Mouse (Mus musculus) hindbrain, embryonic 14.5 days (tissue): Measurements from ENCODE around the gene 4933425L06Rik. TPM values are rescaled to one million over a fixed set of nuclear protein-coding genes. Genes with fewer than 3 reads are reported as not detected.
A peak's percentile ranks its signal among the peaks of the same experiment; 100 is the strongest.

Experiments used
- ATAC-seq: fragments of 200-750 bp; cut with Nextera tagmentation; 2 replicates; pipeline ENCODE4 v1.8.0; 2017; ENCODE audit warnings: moderate number of reproducible peaks, mild to moderate bottlenecking, moderate TSS enrichment, moderate library complexity; ENCODE audit not compliant: low FRiP score
- DNase-seq: peaks from one replicate; pipeline ENCODE4 v3.0.0-alpha.2; 2015; ENCODE audit warnings: low spot score
- H3K27ac ChIP-seq: fragments of 300-500 bp; sonication (generic); 2 replicates; pipeline ENCODE4 v1.5.1; 2014; ENCODE audit warnings: mild to moderate bottlenecking, moderate library complexity
- H3K27me3 ChIP-seq: fragments of 300-500 bp; sonication (generic); 2 replicates; pipeline ENCODE4 v1.6.1; 2014; ENCODE audit warnings: mild to moderate bottlenecking, low read length, mixed read lengths; ENCODE audit not compliant: control insufficient read depth, insufficient read depth
- H3K36me3 ChIP-seq: fragments of 300-500 bp; sonication (generic); replicated peaks from 2 replicates; pipeline ENCODE4 v1.6.1; 2014; ENCODE audit not compliant: control insufficient read depth, insufficient read depth
- H3K4me1 ChIP-seq: fragments of 300-500 bp; sonication (generic); replicated peaks from 2 replicates; pipeline ENCODE4 v1.6.1; 2014; ENCODE audit warnings: antibody characterized with exemption, low read length, mixed read lengths; ENCODE audit not compliant: control insufficient read depth, insufficient read depth
- H3K4me2 ChIP-seq: fragments of 300-500 bp; sonication (generic); replicated peaks from 2 replicates; pipeline ENCODE4 v1.6.1; 2014; ENCODE audit warnings: mild to moderate bottlenecking, moderate library complexity
- H3K4me3 ChIP-seq: fragments of 300-500 bp; sonication (generic); replicated peaks from 2 replicates; pipeline ENCODE4 v1.5.1; 2014; ENCODE audit warnings: mild to moderate bottlenecking, low read length
- H3K9ac ChIP-seq: fragments of 300-500 bp; sonication (generic); 2 replicates; pipeline ENCODE4 v1.6.1; 2014
- H3K9me3 ChIP-seq: fragments of 300-500 bp; sonication (generic); 2 replicates; pipeline ENCODE4 v1.6.1; 2016; ENCODE audit warnings: low read length; ENCODE audit not compliant: control insufficient read depth
- WGBS: fragments of 180-500 bp; shearing (Covaris S2); extraction: QIAGEN DNeasy Blood & Tissue Kit; methylation state at CpG from one replicate; pipeline ENCODE4 v1.1.7; 2014; 5-methylcytosine and 5-hydroxymethylcytosine counted together
- polyA plus RNA-seq: library from polyadenylated mRNA; unstranded; fragments of >200 nt; fragmentation: Nextera tagmentation; extraction: Ambion mirVana; gene quantifications from 2 replicates; pipeline ENCODE4 v1.2.1, GENCODE M21; 2014

4933425L06Rik gene
- polyA plus RNA-seq, 1 experiment from 2014 or later = not detected

DNA sequence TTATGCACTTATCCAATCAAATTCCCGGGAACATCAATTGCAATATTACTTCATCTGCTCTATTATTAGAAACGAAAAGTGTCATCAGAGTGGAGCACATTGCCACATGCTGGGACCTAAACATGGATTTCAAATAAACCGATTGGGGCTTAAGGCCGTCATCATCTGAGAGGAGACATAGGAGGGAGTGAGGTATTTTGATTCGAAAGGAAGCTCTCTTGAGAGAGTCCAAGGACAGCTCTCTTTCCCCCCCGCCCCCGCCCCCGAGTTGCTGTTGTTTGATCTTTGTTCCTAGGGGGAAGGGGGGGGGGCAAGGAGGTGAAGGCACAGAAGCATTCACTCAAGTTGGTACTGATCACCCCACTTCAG, 27.0 kb upstream of the 4933425L06Rik start:
- Histone ChIP-seq H3K27me3 (peaks cover 6% of the 10 kb centered on the region; the same call in 1 of the 2 replicates), H3K4me1 (peaks cover 19% of the 10 kb centered on the region), H3K4me3 (peak overlapping the region; percentile 70), H3K9me3 (no peaks in the 10 kb centered on the region), H3K27ac (peak overlapping the region; percentile 78), H3K36me3 (no peaks in the 10 kb centered on the region), H3K4me2 (peak overlapping the region; percentile 83), H3K9ac (peak overlapping the region; percentile 63)
- WGBS = under 1% methylated on average over 8 of the region's 8 CpGs
- DNase-seq = no peak
- ATAC-seq = peak; percentile 15

DNA sequence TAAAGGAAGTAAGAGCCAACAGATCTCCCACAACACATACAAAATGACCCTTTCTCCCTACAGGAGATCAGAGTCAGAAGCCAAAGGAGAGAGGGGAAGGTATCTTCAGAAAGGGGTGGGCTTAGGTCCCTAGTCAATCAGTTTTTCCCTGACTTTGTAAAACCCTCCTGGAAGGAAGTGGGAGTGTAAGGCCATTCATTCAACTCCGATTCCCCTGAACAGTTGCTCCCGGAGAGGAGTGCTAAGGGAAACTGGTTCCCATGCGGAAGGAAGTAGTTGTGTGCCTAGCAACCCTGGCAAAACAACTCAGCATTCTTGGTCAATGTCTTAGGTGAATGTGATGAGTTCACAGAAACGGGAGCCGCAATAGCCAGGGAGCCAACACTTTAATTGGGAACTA, 26.5 kb upstream of the 4933425L06Rik start:
- Histone ChIP-seq H3K36me3 (no peaks in the 10 kb centered on the region), H3K27ac (peak overlapping the region; percentile 78), H3K4me1 (peaks cover 19% of the 10 kb centered on the region), H3K4me3 (peak overlapping the region; percentile 70), H3K27me3 (peaks cover 6% of the 10 kb centered on the region; the same call in 1 of the 2 replicates), H3K9me3 (no peaks in the 10 kb centered on the region), H3K9ac (peak overlapping the region; percentile 63), H3K4me2 (peak overlapping the region; percentile 83)
- ATAC-seq = no peak
- DNase-seq = peak; percentile 40
- WGBS = 14% methylated on average over 5 of the region's 5 CpGs

GRCm38 (mm10) chr13:105066119-105066518, 15.8 kb upstream of the 4933425L06Rik start:
- no peak for DNase-seq

GRCm38 (mm10) chr13:105066890-105067845, 14.8 kb upstream of the 4933425L06Rik start:
- Histone ChIP-seq H3K9ac (no peak overlapping the region), H3K4me2 (no peak overlapping the region), H3K9me3 (no peaks in the 10 kb centered on the region), H3K27me3 (no peaks in the 10 kb centered on the region), H3K27ac (no peak overlapping the region), H3K4me3 (no peak overlapping the region), H3K36me3 (no peaks in the 10 kb centered on the region), H3K4me1 (no peaks in the 10 kb centered on the region)
- DNase-seq = no peak
- 73% methylated on average over 7 of the region's 7 CpGs for WGBS
- no peak for ATAC-seq

More at GRCm38 (mm10) chr13:105066119-105066518, 15.8 kb upstream of the 4933425L06Rik start:
- no peaks in the 10 kb centered on the region for H3K9me3 ChIP-seq
- H3K27me3 ChIP-seq = no peaks in the 10 kb centered on the region
- no peak overlapping the region for H3K27ac ChIP-seq
- H3K36me3 ChIP-seq = no peaks in the 10 kb centered on the region
- no peak overlapping the region for H3K9ac ChIP-seq
- no peaks in the 10 kb centered on the region for H3K4me1 ChIP-seq
- no peak overlapping the region for H3K4me2 ChIP-seq
- H3K4me3 ChIP-seq = no peak overlapping the region
- no peak for ATAC-seq

DNA sequence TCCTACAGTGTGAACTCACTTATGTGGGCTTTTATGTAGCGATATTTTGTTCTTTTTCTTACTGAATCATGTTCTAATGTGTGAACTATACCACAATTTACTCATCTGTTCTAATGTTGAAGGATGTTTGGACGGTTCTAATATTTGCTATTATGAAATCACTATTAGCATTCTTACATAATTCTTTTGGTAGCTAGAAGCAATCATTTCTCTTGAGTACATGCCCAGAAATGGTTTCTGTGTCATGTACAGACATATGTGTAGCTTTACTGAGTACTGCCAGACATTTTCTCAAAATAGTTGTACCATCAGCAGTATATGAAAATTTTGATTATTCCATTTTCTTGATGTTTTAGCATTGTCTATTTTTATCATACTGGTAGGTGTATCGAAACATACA, 7.4 kb downstream of the 4933425L06Rik start:
- H3K27ac ChIP-seq = no peak overlapping the region
- H3K9me3 ChIP-seq = no peaks in the 10 kb centered on the region
- H3K4me1 ChIP-seq = no peaks in the 10 kb centered on the region
- ATAC-seq (no peak), DNase-seq (no peak)
- no peak overlapping the region for H3K9ac ChIP-seq
- no peak overlapping the region for H3K4me2 ChIP-seq
- no peaks in the 10 kb centered on the region for H3K27me3 ChIP-seq
- 91% methylated on average over 3 of the region's 3 CpGs for WGBS
- no peaks in the 10 kb centered on the region for H3K36me3 ChIP-seq
- H3K4me3 ChIP-seq = no peak overlapping the region

DNA sequence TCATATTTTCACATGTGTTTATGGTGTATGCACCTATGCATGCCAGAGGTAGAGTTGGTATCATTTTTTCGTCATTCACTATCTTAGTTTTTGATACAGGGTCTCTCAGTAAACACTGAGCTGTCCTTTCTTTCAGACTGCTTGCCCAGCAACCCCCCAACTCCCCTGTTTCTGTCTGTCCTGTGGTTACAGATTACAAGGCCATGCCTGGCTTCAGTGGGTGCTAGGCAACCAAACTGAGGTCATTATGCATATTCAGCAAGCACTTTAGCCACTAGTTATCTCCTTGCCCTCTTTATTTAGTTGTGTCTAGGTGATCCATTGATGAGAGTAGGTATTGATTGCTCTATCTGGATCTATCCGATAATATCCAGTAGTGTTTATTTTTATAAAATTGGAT, 14.4 kb downstream of the 4933425L06Rik start:
- no peak overlapping the region for H3K9ac ChIP-seq
- H3K9me3 ChIP-seq = no peaks in the 10 kb centered on the region
- 71% methylated on average over 2 of the region's 2 CpGs for WGBS
- no peak overlapping the region for H3K27ac ChIP-seq
- no peak overlapping the region for H3K4me2 ChIP-seq
- DNase-seq = no peak
- H3K36me3 ChIP-seq = no peaks in the 10 kb centered on the region
- no peak for ATAC-seq
- no peaks in the 10 kb centered on the region for H3K27me3 ChIP-seq
- no peaks in the 10 kb centered on the region for H3K4me1 ChIP-seq
- H3K4me3 ChIP-seq = no peak overlapping the region

DNA sequence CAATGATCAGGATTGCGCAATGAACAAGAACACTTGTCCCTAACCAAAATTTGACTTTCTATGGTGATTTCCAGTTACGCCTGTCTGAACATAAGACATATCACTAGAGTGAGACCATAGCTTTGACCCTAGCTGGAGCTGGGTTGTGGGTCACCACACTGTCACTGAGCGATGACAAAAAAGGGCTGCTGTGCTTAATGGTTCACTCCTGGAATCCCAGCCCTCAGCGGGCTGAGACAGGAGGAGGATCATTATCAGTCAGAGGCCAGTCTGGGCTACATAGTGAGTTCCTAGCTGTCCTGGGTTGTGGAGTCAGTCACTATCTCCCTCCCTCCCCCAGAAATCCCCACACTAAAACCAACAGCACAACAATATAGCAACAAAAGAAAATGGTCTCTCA, 18.8 kb downstream of the 4933425L06Rik start:
- H3K27ac ChIP-seq = no peak overlapping the region
- no peaks in the 10 kb centered on the region for H3K9me3 ChIP-seq
- no peak overlapping the region for H3K9ac ChIP-seq
- no peak overlapping the region for H3K4me2 ChIP-seq
- ATAC-seq (no peak), DNase-seq (no peak)
- no peaks in the 10 kb centered on the region for H3K27me3 ChIP-seq
- WGBS = 70% methylated on average over 4 of the region's 4 CpGs
- no peak overlapping the region for H3K4me3 ChIP-seq
- H3K4me1 ChIP-seq = no peaks in the 10 kb centered on the region
- H3K36me3 ChIP-seq = no peaks in the 10 kb centered on the region

- no peaks in the 10 kb centered on the region for H3K4me1 ChIP-seq
- WGBS = 93% methylated on average over 2 of the region's 2 CpGs
- ATAC-seq (no peak), DNase-seq (no peak)
- no peak overlapping the region for H3K4me3 ChIP-seq
- no peak overlapping the region for H3K9ac ChIP-seq
- no peak overlapping the region for H3K4me2 ChIP-seq
- no peaks in the 10 kb centered on the region for H3K9me3 ChIP-seq
- H3K27ac ChIP-seq = no peak overlapping the region
- no peaks in the 10 kb centered on the region for H3K27me3 ChIP-seq
- H3K36me3 ChIP-seq = no peaks in the 10 kb centered on the region
Measured at GRCm38 (mm10) chr13:105104385-105104784, 22.5 kb downstream of the 4933425L06Rik start.

- no peaks in the 10 kb centered on the region for H3K36me3 ChIP-seq
- no peaks in the 10 kb centered on the region for H3K4me1 ChIP-seq
- no peak overlapping the region for H3K9ac ChIP-seq
- DNase-seq (no peak), ATAC-seq (no peak)
- no peaks in the 10 kb centered on the region for H3K9me3 ChIP-seq
- no peak overlapping the region for H3K4me3 ChIP-seq
- H3K4me2 ChIP-seq = no peak overlapping the region
- WGBS = 92% methylated on average over 6 of the region's 6 CpGs
- no peaks in the 10 kb centered on the region for H3K27me3 ChIP-seq
- no peak overlapping the region for H3K27ac ChIP-seq
Measured at GRCm38 (mm10) chr13:105111599-105111998, 29.7 kb downstream of the 4933425L06Rik start.
